Mouse (Mus musculus): ENCODE data around the gene Rtn3.

Rtn3 gene

DNA sequence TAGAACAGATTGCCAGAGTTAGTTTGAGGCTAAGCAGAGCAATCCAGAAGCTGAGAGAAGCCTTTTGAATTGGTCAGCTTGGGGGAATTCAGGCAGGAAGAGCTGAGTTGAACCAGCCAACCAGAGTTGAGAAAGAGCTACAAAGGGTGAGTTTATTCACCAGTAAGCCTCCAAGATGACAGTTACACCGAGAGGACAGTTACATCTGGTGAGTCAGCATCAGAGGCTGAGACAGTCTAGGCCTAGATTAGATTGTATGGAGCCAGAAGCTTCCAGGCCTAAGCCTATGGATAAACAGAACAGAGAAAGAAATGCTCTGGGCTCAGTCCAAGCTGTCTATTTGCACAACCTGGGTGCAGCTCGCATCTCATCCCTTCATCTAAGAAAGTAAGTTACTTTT, 105.4 kb downstream of the Rtn3 start:
- DNase-seq: no peak
